Mouse (Mus musculus) spleen, postnatal 4 days (tissue): ENCODE measurements around the gene 4933428G20Rik.

Experiments used
- DNase-seq, 2 experiments: peaks; one replicate each; pipeline ENCODE4 v3.0.0; 2022; ENCODE audit warnings: low spot score in 2 of 2

The 4933428G20Rik gene

DNA sequence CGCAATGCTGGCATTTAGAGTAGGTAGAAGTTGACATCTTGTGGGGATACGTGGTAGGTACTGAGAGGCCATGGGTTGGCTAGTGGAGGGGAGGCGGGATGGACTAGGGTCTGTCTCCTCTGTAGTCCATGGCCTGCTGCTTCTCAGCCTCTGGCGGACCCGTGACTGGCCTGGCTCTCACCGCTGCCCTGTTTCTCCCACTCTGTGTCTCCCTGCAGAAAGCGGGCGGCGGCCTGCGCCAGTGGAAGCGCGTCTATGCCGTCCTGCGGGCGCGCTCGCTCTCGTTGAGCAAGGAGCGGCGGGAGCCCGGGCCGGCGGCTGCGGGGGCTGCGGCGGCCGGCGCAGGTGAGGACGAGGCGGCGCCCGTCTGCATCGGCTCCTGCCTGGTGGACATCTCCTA, 37.0 kb downstream of the 4933428G20Rik start:
- DNase-seq: peak in 1 of 2 experiments; percentile 61

- peak in 1 of 2 experiments; percentile 59 for DNase-seq
Observed at GRCm38 (mm10) chr11:97462538-97462937, 37.6 kb downstream of the 4933428G20Rik start.

GRCm38 (mm10) chr11:97461307-97461820, 38.8 kb downstream of the 4933428G20Rik start:
- no peak for DNase-seq

DNA sequence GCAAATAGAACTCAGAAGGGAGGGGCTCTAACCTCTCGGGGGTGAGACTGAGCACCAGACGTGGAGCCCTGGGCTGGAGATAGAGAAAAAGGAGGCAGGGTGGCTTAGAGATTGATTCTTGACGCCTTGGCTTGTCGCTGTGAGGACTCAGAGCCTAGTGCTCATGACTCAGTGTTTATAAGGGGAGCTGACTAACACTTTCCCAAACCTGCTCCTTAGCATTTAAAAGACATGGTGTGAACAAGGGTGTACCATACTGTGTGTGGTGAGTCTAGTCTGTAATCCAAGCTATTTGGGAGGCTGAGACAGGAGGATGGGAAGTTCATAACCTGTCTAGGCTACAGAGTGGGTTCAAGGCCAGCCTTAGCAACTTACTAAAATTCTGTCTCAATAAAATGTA, 43.0 kb downstream of the 4933428G20Rik start:
- no peak for DNase-seq

- peak in 1 of 2 experiments; percentile 66 for DNase-seq
Observed at GRCm38 (mm10) chr11:97451625-97452024, 48.5 kb downstream of the 4933428G20Rik start.

- no peak for DNase-seq
Observed at GRCm38 (mm10) chr11:97450305-97450922, 49.7 kb downstream of the 4933428G20Rik start.

GRCm38 (mm10) chr11:97449601-97450293, 50.4 kb downstream of the 4933428G20Rik start:
- peak; percentile 42 to 73 for DNase-seq

- peak in 1 of 2 experiments; percentile 68 for DNase-seq
Observed at GRCm38 (mm10) chr11:97448611-97449394, 51.3 kb downstream of the 4933428G20Rik start.

GRCm38 (mm10) chr11:97447979-97448378, 52.2 kb downstream of the 4933428G20Rik start:
- DNase-seq: peak in 1 of 2 experiments; percentile 63

DNA sequence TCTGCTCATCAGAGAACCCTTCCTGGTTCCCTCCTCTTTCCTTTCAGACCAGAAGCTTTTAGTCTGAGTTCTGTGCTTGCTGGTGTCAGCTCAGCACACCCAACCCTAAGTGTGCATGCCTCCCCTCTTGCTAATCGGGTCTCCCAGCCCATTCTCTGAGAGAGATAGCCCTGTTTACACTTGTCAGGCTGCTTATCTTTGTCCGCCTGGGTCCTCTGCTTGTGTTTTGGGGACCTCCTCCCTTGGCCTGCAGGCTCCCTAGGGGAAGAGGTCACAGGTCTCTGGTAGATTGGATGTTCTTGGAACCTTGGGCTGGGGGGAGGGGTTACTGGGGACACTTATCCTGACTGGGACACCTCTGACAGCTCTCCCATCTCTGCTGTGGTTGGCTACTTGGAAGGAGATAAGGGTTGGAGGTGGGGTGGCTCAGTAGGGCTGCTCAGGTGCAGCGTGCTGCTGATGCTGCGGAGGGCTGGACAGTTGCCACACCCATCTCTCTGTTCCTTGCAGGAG, 54.1 kb downstream of the 4933428G20Rik start:
- peak; percentile 80 to 81 for DNase-seq

DNA sequence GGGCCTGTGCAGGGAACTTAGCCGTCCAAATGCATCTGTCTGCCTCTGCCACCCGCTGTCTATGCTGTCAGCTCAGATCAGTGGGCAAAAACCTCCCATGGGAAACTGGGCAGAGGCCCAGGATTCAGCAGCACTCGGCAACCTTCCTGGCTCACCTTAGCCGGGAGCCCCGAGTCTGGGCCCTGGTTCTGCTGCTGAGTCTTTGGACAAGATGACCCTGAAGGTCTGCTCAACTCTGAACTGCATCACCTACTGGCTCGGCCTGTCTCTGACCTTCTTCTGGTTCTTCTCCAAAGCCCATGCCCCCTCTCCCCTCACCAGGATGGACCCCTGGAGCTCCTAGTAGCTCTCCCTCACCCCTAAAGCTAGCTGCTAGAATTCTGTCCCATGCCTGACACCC, 54.5 kb downstream of the 4933428G20Rik start:
- peak in 1 of 2 experiments; percentile 68 for DNase-seq

DNA sequence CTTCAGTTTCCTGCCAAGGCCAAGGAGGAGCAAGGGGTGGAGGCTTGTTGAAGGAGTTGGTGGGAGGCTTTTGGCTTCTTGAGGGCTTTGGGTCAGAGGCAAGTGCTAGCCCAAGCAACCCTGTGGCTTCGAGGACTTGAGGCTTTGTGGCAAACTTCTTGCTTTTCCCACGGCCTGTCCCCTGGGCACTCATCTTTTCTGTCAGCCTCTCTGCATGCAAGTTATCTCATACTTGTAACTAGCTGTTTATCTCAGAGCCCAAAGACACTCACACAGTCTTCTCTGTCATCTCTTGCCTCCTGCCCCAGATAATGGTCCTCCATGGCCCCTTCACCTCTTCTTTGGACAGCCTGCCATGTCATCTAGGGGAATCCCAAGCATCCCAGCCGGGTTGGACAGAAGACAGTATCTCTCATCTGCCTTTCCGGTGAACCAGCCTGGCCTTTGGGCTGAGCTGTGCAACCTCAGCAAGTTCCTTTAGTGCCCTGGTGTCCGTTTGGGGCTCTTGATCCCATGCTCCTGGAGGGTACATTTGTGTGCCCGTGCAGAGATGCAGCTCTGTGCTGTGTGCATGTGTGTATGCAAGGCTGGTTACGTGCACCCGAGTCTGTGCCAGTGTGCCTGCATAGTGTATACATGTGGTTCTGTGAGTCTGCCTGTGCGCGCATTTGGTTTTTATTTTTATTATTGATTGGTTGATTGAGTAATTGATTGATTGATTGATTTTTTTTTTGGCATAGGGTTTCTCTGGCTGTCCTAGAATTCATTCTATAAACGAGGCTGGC, 57.1 kb downstream of the 4933428G20Rik start:
- peak; percentile 39 to 65 for DNase-seq

DNA sequence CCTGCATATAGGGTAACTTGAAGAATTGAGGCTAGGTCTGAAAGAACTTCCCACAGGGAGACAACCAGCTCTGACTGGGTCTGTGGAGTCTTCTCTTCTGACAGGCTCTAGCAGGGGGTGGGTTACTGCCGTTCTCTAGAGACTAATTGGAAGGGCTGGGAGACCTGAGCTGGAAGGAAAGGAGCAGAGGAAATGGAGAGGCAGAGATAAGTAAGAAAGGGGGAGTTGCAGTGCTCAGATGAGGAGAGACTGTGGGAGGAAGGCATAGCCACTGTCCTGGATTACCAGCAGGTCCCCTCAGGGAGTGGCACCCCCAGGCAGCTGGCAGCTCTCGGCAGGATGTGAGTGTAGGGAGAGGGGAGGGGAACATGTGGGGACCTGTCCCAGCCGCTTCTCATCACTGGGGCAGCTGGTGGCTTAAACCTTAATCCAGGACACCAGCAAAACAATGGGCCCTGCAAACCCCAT, 58.4 kb downstream of the 4933428G20Rik start:
- DNase-seq: peak; percentile 40 to 75

DNA sequence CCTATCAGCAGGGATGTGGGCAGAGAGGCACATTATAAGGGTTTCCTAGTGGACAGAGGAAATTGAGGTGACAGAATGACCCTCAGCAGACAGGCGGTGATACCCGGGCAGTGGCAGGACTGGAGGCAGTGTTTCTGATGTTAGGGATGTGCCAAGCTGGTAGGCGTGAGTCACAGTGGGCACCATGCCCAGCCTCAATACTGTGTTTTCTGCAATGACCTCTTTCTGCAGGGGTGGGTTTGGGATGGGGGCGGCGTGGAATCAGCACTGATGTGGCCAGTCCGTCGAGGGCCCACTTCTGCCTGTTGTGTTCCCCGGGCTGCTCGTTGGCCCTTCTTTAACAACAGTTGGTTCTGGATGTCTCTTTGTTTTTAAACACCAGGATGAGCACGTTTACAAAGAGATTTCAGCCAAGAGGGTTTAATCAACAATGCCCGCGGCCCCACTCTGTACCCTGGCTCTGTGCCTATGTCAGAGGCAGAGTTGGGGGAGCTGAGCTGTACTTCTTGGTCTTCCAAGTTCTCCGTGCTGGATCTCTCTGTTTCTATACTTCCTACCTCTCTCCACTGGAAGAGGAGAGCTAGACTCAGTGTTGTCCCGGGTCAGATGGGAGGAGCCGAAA, 59.0 kb downstream of the 4933428G20Rik start:
- peak; percentile 60 to 72 for DNase-seq
